Mouse (Mus musculus): Measurements from ENCODE around the gene Stub1. TPM values are rescaled to one million over a fixed set of nuclear protein-coding genes. Genes with fewer than 3 reads are reported as not detected.
"Not testable (repeated sequence)": the region's sequence is repeated elsewhere in the genome, so short reads cannot be mapped to it uniquely, and the experiment has no call there.

The Stub1 gene
- polyA plus RNA-seq, 1 experiment from 2014 or later, result 335 TPM

GRCm38 (mm10) chr17:25871566-25871965 lies 38.4 kb upstream of the Stub1 start:
- H3K4me1 ChIP-seq (replicated peaks; ENCODE audit: control insufficient read depth, insufficient read depth, low read length), result peaks cover 26% of the 10 kb centered on the region
- not testable (repeated sequence) for H3K4me3 ChIP-seq (replicated peaks; ENCODE audit: low read length); H3K4me2 ChIP-seq (ENCODE audit: low read length); H3K27ac ChIP-seq (ENCODE audit: low read length); ATAC-seq; H3K36me3 ChIP-seq (ENCODE audit: control insufficient read depth, insufficient read depth); H3K9ac ChIP-seq (replicated peaks; ENCODE audit: low read depth, low read length); H3K27me3 ChIP-seq (replicated peaks; ENCODE audit: control insufficient read depth, insufficient read depth, low read length); H3K9me3 ChIP-seq (ENCODE audit: control insufficient read depth, low read length)

GRCm38 (mm10) chr17:25869954-25870353 lies 36.8 kb upstream of the Stub1 start:
- ATAC-seq, result no peak
- H3K27ac ChIP-seq (ENCODE audit: low read length), result no peak overlapping the region
- no peak overlapping the region for H3K4me3 ChIP-seq (replicated peaks; ENCODE audit: low read length)
- H3K4me2 ChIP-seq (ENCODE audit: low read length), result no peak overlapping the region
- 89% methylated on average over 2 of the region's 2 CpGs for WGBS
- H3K9ac ChIP-seq (replicated peaks; ENCODE audit: low read depth, low read length), result no peak overlapping the region
- H3K36me3 ChIP-seq (ENCODE audit: control insufficient read depth, insufficient read depth), result no peaks in the 10 kb centered on the region
- peaks cover 18% of the 10 kb centered on the region for H3K4me1 ChIP-seq (replicated peaks; ENCODE audit: control insufficient read depth, insufficient read depth, low read length)
- H3K27me3 ChIP-seq (replicated peaks; ENCODE audit: control insufficient read depth, insufficient read depth, low read length), result no peaks in the 10 kb centered on the region
- H3K9me3 ChIP-seq (ENCODE audit: control insufficient read depth, low read length), result no peaks in the 10 kb centered on the region

DNA sequence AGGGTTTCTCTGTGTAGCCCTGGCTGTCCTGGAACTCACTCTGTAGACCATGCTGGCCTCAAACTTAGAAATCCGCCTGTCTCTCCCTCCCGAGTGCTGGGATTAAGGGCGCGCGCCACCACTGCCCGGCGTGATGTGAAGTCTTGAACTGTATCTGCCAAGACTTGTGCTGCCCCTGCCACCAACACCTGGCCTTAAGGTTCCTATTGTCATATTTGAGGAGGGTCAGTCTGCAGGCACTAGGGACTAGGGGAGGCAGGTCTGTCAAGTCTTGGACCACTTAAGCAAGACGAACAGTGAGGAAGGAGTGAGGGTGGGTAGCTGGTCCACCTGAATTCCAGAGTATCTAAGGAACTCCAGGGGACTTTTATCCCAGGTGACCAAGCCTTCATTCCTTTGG lies 36.3 kb upstream of the Stub1 start:
- no peak overlapping the region for H3K4me2 ChIP-seq (ENCODE audit: low read length)
- H3K9ac ChIP-seq (replicated peaks; ENCODE audit: low read depth, low read length), result no peak overlapping the region
- H3K4me1 ChIP-seq (replicated peaks; ENCODE audit: control insufficient read depth, insufficient read depth, low read length), result peaks cover 18% of the 10 kb centered on the region
- no peak overlapping the region for H3K4me3 ChIP-seq (replicated peaks; ENCODE audit: low read length)
- ATAC-seq, result no peak
- no peak overlapping the region for H3K27ac ChIP-seq (ENCODE audit: low read length)
- H3K9me3 ChIP-seq (ENCODE audit: control insufficient read depth, low read length), result no peaks in the 10 kb centered on the region
- no peaks in the 10 kb centered on the region for H3K36me3 ChIP-seq (ENCODE audit: control insufficient read depth, insufficient read depth)
- H3K27me3 ChIP-seq (replicated peaks; ENCODE audit: control insufficient read depth, insufficient read depth, low read length), result no peaks in the 10 kb centered on the region
- 88% methylated on average over 8 of the region's 8 CpGs for WGBS

GRCm38 (mm10) chr17:25868601-25869191 lies 35.5 kb upstream of the Stub1 start, which contains the start of gene Mcrip2:
Gene Mcrip2, minus strand, starts transcription at chr17:25868764.
- peak; percentile 91 for ATAC-seq
- no peaks in the 10 kb centered on the region for H3K27me3 ChIP-seq (replicated peaks; ENCODE audit: control insufficient read depth, insufficient read depth, low read length)
- H3K27ac ChIP-seq (ENCODE audit: low read length), result peak within 1 kb of the TSS; percentile 54; the same call in 1 of the 2 replicates
- H3K4me2 ChIP-seq (ENCODE audit: low read length), result peak within 1 kb of the TSS; percentile 98
- peak within 1 kb of the TSS; percentile 71 for H3K4me3 ChIP-seq (replicated peaks; ENCODE audit: low read length)
- peak within 1 kb of the TSS; percentile 68 for H3K9ac ChIP-seq (replicated peaks; ENCODE audit: low read depth, low read length)
- peaks cover 11% of the 10 kb centered on the region for H3K4me1 ChIP-seq (replicated peaks; ENCODE audit: control insufficient read depth, insufficient read depth, low read length)
- under 1% methylated on average over 24 of the region's 24 CpGs for WGBS
- no peaks in the 10 kb centered on the region for H3K36me3 ChIP-seq (ENCODE audit: control insufficient read depth, insufficient read depth)
- H3K9me3 ChIP-seq (ENCODE audit: control insufficient read depth, low read length), result no peaks in the 10 kb centered on the region

DNA sequence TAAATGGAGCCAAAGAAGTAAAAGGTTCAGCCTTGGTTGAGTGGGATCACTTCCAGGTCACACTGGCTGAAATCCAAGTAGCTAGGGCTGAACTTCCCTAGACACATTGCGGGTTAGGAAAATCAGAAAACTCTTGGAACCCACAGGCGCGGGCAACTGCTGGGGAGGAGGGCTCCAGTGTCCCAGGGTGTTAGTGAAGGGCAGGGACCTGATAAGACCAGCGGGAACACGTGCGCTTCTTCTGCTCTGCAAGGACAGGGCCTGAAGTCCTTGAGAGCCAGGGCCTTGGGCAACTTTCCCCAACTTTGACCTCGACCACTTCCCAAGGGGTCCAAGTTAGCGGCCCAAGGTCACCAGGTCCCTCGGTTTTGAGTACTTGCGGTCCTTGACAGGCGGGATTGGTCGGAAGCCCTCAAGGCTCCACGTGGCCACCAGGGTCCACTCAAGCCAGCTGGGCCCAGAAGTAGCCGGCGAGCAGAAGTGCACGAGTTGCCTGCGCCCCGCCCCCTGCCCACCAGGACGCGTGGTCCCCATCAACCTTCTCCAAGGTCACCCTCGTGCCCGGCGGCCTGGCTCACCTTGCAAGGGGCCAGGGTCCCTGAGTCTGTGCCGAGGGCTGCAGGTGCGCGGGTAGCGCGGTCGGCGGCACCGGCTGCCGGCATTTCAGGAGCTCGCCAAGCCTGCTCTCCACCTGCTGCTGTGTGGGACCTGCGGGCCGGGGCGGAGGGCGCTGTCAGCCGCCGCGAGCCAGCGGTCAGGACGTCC lies 34.8 kb upstream of the Stub1 start:
- WGBS, result 1% methylated on average over 42 of the region's 42 CpGs
- H3K9ac ChIP-seq (replicated peaks; ENCODE audit: low read depth, low read length), result peak overlapping the region; percentile 68
- no peaks in the 10 kb centered on the region for H3K9me3 ChIP-seq (ENCODE audit: control insufficient read depth, low read length)
- H3K27ac ChIP-seq (ENCODE audit: low read length), result 0 out of 2 replicates have a peak overlapping the region, but pooled peaks have one; percentile 8
- peak overlapping the region; percentile 98 for H3K4me2 ChIP-seq (ENCODE audit: low read length)
- no peaks in the 10 kb centered on the region for H3K27me3 ChIP-seq (replicated peaks; ENCODE audit: control insufficient read depth, insufficient read depth, low read length)
- peaks cover 11% of the 10 kb centered on the region for H3K4me1 ChIP-seq (replicated peaks; ENCODE audit: control insufficient read depth, insufficient read depth, low read length)
- H3K4me3 ChIP-seq (replicated peaks; ENCODE audit: low read length), result peak overlapping the region; percentile 71
- ATAC-seq, result peak; percentile 49
- H3K36me3 ChIP-seq (ENCODE audit: control insufficient read depth, insufficient read depth), result no peaks in the 10 kb centered on the region

DNA sequence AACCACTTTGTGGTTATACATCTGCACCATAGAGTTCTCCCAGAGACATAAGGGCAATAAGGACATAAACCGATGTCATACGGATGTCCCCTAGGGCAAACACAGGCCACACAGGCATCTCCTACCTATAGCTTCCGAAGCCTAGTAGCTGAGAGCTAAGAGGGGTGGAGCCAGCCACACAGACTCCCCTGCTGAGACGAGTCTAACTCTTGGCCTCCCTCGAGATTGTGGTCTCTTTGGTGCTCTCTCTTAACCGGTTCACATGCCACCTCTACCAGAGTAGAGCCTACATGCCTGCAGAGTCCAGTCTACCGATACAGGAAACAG lies 34.3 kb upstream of the Stub1 start:
- Histone ChIP-seq H3K4me3 (replicated peaks; ENCODE audit: low read length) (peak overlapping the region; percentile 71), H3K9ac (replicated peaks; ENCODE audit: low read depth, low read length) (peak overlapping the region; percentile 68; the same call in 1 of the 2 replicates), H3K9me3 (ENCODE audit: control insufficient read depth, low read length) (no peaks in the 10 kb centered on the region), H3K27me3 (replicated peaks; ENCODE audit: control insufficient read depth, insufficient read depth, low read length) (no peaks in the 10 kb centered on the region), H3K27ac (ENCODE audit: low read length) (no peak overlapping the region), H3K4me1 (replicated peaks; ENCODE audit: control insufficient read depth, insufficient read depth, low read length) (peaks cover 11% of the 10 kb centered on the region), H3K36me3 (ENCODE audit: control insufficient read depth, insufficient read depth) (no peaks in the 10 kb centered on the region), H3K4me2 (ENCODE audit: low read length) (peak overlapping the region; percentile 98)
- 13% methylated on average over 7 of the region's 7 CpGs for WGBS
- ATAC-seq, result no peak

- Histone ChIP-seq H3K36me3 (ENCODE audit: control insufficient read depth, insufficient read depth) (no peaks in the 10 kb centered on the region), H3K9me3 (ENCODE audit: control insufficient read depth, low read length) (no peaks in the 10 kb centered on the region), H3K9ac (replicated peaks; ENCODE audit: low read depth, low read length) (no peak overlapping the region), H3K27ac (ENCODE audit: low read length) (no peak overlapping the region), H3K4me2 (ENCODE audit: low read length) (no peak overlapping the region), H3K27me3 (replicated peaks; ENCODE audit: control insufficient read depth, insufficient read depth, low read length) (no peaks in the 10 kb centered on the region), H3K4me1 (replicated peaks; ENCODE audit: control insufficient read depth, insufficient read depth, low read length) (peaks cover 17% of the 10 kb centered on the region), H3K4me3 (replicated peaks; ENCODE audit: low read length) (no peak overlapping the region)
- WGBS, result 88% methylated on average over 3 of the region's 3 CpGs
- no peak for ATAC-seq
Measured at GRCm38 (mm10) chr17:25866172-25866571, 33.0 kb upstream of the Stub1 start.

- 93% methylated on average over 11 of the region's 11 CpGs for WGBS
- H3K27me3 ChIP-seq (replicated peaks; ENCODE audit: control insufficient read depth, insufficient read depth, low read length), result no peaks in the 10 kb centered on the region
Measured at GRCm38 (mm10) chr17:25865288-25865687, 32.1 kb upstream of the Stub1 start.

DNA sequence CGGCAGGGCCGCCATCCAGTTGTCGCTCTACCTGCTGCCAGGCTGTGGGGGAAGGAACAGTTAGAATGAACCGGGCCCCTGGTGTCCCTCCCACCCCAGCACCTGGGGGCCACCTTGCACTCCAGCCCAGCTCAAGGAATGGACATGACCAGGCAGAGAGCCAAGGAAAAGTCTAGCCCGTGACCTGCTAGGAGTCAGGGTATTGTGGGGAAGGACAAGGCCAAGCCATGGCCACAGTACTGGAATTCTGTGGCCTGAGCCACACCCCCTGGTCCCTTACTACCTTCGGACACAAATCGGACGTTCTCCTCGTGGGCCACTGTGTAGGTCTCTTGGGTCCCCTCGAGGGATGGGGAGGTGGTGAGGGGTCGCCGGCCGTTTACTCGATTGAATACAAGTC lies 31.1 kb upstream of the Stub1 start:
- H3K4me1 ChIP-seq (replicated peaks; ENCODE audit: control insufficient read depth, insufficient read depth, low read length), result peaks cover 28% of the 10 kb centered on the region
- no peaks in the 10 kb centered on the region for H3K36me3 ChIP-seq (ENCODE audit: control insufficient read depth, insufficient read depth)
- 93% methylated on average over 14 of the region's 14 CpGs for WGBS
- no peaks in the 10 kb centered on the region for H3K9me3 ChIP-seq (ENCODE audit: control insufficient read depth, low read length)
- ATAC-seq, result no peak
- no peak overlapping the region for H3K4me2 ChIP-seq (ENCODE audit: low read length)
- H3K9ac ChIP-seq (replicated peaks; ENCODE audit: low read depth, low read length), result no peak overlapping the region
- no peak overlapping the region for H3K27ac ChIP-seq (ENCODE audit: low read length)
- H3K27me3 ChIP-seq (replicated peaks; ENCODE audit: control insufficient read depth, insufficient read depth, low read length), result no peaks in the 10 kb centered on the region
- H3K4me3 ChIP-seq (replicated peaks; ENCODE audit: low read length), result no peak overlapping the region

More at GRCm38 (mm10) chr17:25865288-25865687, 32.1 kb upstream of the Stub1 start:
- Histone ChIP-seq H3K27ac (ENCODE audit: low read length) (no peak overlapping the region), H3K4me3 (replicated peaks; ENCODE audit: low read length) (no peak overlapping the region), H3K9me3 (ENCODE audit: control insufficient read depth, low read length) (no peaks in the 10 kb centered on the region), H3K4me1 (replicated peaks; ENCODE audit: control insufficient read depth, insufficient read depth, low read length) (peaks cover 25% of the 10 kb centered on the region), H3K36me3 (ENCODE audit: control insufficient read depth, insufficient read depth) (no peaks in the 10 kb centered on the region), H3K9ac (replicated peaks; ENCODE audit: low read depth, low read length) (no peak overlapping the region), H3K4me2 (ENCODE audit: low read length) (no peak overlapping the region)
- ATAC-seq, result no peak
